Mouse (Mus musculus): ENCODE results near the gene Rhox4e. TPM values are rescaled to one million over a fixed set of nuclear protein-coding genes. Genes with fewer than 3 reads are reported as not detected.
"Not testable (repeated sequence)": the region's sequence is repeated elsewhere in the genome, so short reads cannot be mapped to it uniquely, and the experiment has no call there.

Gene Rhox4e
- 0.23 TPM in 1 of 2 replicates, not detected in the other for polyA plus RNA-seq (2015; fragmentation: Nextera tagmentation; extraction: Ambion mirVana)

- H3K27ac ChIP-seq (replicated peaks); DNase-seq (ENCODE audit: low spot score); H3K4me3 ChIP-seq (ENCODE audit: low read depth, low read length); H3K4me1 ChIP-seq (replicated peaks; ENCODE audit: control insufficient read depth, insufficient read depth); H3K36me3 ChIP-seq (ENCODE audit: control insufficient read depth, insufficient read depth, low read length); H3K9ac ChIP-seq (ENCODE audit: low read length); H3K27me3 ChIP-seq (ENCODE audit: control insufficient read depth, insufficient read depth, low read length); H3K4me2 ChIP-seq (replicated peaks; ENCODE audit: low read depth); ATAC-seq (ENCODE audit: low FRiP score, low TSS enrichment); H3K9me3 ChIP-seq (ENCODE audit: control insufficient read depth, low read length): not testable (repeated sequence)
- 98% methylated on average over 7 of the region's 18 CpGs for WGBS
These were observed at the start of gene Rhox4e for GRCm38 (mm10) chrX:37557112-37557511. Gene Rhox4e (plus strand): TSS chrX:37557412.

GRCm38 (mm10) chrX:37514059-37514458 lies 43.2 kb upstream of the Rhox4e start, which contains the start of gene Rhox4d:
Gene Rhox4d (plus strand): TSS chrX:37514359.
- H3K9me3 ChIP-seq (ENCODE audit: control insufficient read depth, low read length); H3K9ac ChIP-seq (ENCODE audit: low read length); H3K27ac ChIP-seq (replicated peaks); DNase-seq (ENCODE audit: low spot score); H3K4me3 ChIP-seq (ENCODE audit: low read depth, low read length); H3K27me3 ChIP-seq (ENCODE audit: control insufficient read depth, insufficient read depth, low read length); H3K4me1 ChIP-seq (replicated peaks; ENCODE audit: control insufficient read depth, insufficient read depth); H3K36me3 ChIP-seq (ENCODE audit: control insufficient read depth, insufficient read depth, low read length); H3K4me2 ChIP-seq (replicated peaks; ENCODE audit: low read depth); ATAC-seq (ENCODE audit: low FRiP score, low TSS enrichment): not testable (repeated sequence)
- 94% methylated on average over 16 of the region's 18 CpGs for WGBS

- not testable (repeated sequence) for H3K9ac ChIP-seq (ENCODE audit: low read length); H3K36me3 ChIP-seq (ENCODE audit: control insufficient read depth, insufficient read depth, low read length); H3K27me3 ChIP-seq (ENCODE audit: control insufficient read depth, insufficient read depth, low read length); DNase-seq (ENCODE audit: low spot score); H3K9me3 ChIP-seq (ENCODE audit: control insufficient read depth, low read length); H3K4me1 ChIP-seq (replicated peaks; ENCODE audit: control insufficient read depth, insufficient read depth); H3K27ac ChIP-seq (replicated peaks); ATAC-seq (ENCODE audit: low FRiP score, low TSS enrichment); H3K4me3 ChIP-seq (ENCODE audit: low read depth, low read length); H3K4me2 ChIP-seq (replicated peaks; ENCODE audit: low read depth)
- 88% methylated on average over 2 of the region's 8 CpGs for WGBS
These were observed 27.1 kb upstream of the Rhox4e start, which contains the start of gene Rhox2e for GRCm38 (mm10) chrX:37530152-37530551. Gene Rhox2e (plus strand): TSS chrX:37530452.

- H3K9me3 ChIP-seq (ENCODE audit: control insufficient read depth, low read length); H3K4me3 ChIP-seq (ENCODE audit: low read depth, low read length); H3K4me2 ChIP-seq (replicated peaks; ENCODE audit: low read depth); H3K4me1 ChIP-seq (replicated peaks; ENCODE audit: control insufficient read depth, insufficient read depth); H3K27me3 ChIP-seq (ENCODE audit: control insufficient read depth, insufficient read depth, low read length); H3K9ac ChIP-seq (ENCODE audit: low read length); H3K36me3 ChIP-seq (ENCODE audit: control insufficient read depth, insufficient read depth, low read length); ATAC-seq (ENCODE audit: low FRiP score, low TSS enrichment); DNase-seq (ENCODE audit: low spot score); H3K27ac ChIP-seq (replicated peaks): not testable (repeated sequence)
- WGBS, result no CpG with 5 or more reads among the region's 4 CpGs
These were observed 15.5 kb upstream of the Rhox4e start, which contains the start of gene Rhox3e for GRCm38 (mm10) chrX:37541719-37542118. Gene Rhox3e (plus strand): TSS chrX:37542019.

- not testable (repeated sequence) for H3K4me1 ChIP-seq (replicated peaks; ENCODE audit: control insufficient read depth, insufficient read depth); H3K4me3 ChIP-seq (ENCODE audit: low read depth, low read length); H3K9me3 ChIP-seq (ENCODE audit: control insufficient read depth, low read length); H3K9ac ChIP-seq (ENCODE audit: low read length); DNase-seq (ENCODE audit: low spot score); H3K36me3 ChIP-seq (ENCODE audit: control insufficient read depth, insufficient read depth, low read length); H3K27ac ChIP-seq (replicated peaks); H3K4me2 ChIP-seq (replicated peaks; ENCODE audit: low read depth); ATAC-seq (ENCODE audit: low FRiP score, low TSS enrichment); H3K27me3 ChIP-seq (ENCODE audit: control insufficient read depth, insufficient read depth, low read length)
- 95% methylated on average over 6 of the region's 8 CpGs for WGBS
These were observed 13.9 kb downstream of the Rhox4e start, which contains the start of gene Rhox2f for GRCm38 (mm10) chrX:37571105-37571504. Gene Rhox2f (plus strand): TSS chrX:37571405.

- H3K27me3 ChIP-seq (ENCODE audit: control insufficient read depth, insufficient read depth, low read length); DNase-seq (ENCODE audit: low spot score); H3K9me3 ChIP-seq (ENCODE audit: control insufficient read depth, low read length); H3K27ac ChIP-seq (replicated peaks); H3K4me2 ChIP-seq (replicated peaks; ENCODE audit: low read depth); H3K36me3 ChIP-seq (ENCODE audit: control insufficient read depth, insufficient read depth, low read length); ATAC-seq (ENCODE audit: low FRiP score, low TSS enrichment); H3K9ac ChIP-seq (ENCODE audit: low read length); H3K4me3 ChIP-seq (ENCODE audit: low read depth, low read length); H3K4me1 ChIP-seq (replicated peaks; ENCODE audit: control insufficient read depth, insufficient read depth): not testable (repeated sequence)
- WGBS, result 39% methylated on average over 2 of the region's 2 CpGs
These were observed 15.4 kb downstream of the Rhox4e start for GRCm38 (mm10) chrX:37572638-37573037.

- H3K4me1 ChIP-seq (replicated peaks; ENCODE audit: control insufficient read depth, insufficient read depth); H3K9me3 ChIP-seq (ENCODE audit: control insufficient read depth, low read length); DNase-seq (ENCODE audit: low spot score); H3K27me3 ChIP-seq (ENCODE audit: control insufficient read depth, insufficient read depth, low read length); H3K36me3 ChIP-seq (ENCODE audit: control insufficient read depth, insufficient read depth, low read length); H3K27ac ChIP-seq (replicated peaks); ATAC-seq (ENCODE audit: low FRiP score, low TSS enrichment); H3K4me3 ChIP-seq (ENCODE audit: low read depth, low read length); H3K9ac ChIP-seq (ENCODE audit: low read length); H3K4me2 ChIP-seq (replicated peaks; ENCODE audit: low read depth): not testable (repeated sequence)
These were observed 23.5 kb downstream of the Rhox4e start, which contains the start of gene Rhox3f for GRCm38 (mm10) chrX:37580692-37581091. Gene Rhox3f (plus strand): TSS chrX:37580992.

GRCm38 (mm10) chrX:37607604-37608003 lies 50.4 kb downstream of the Rhox4e start, which contains the start of gene Rhox4f:
Gene Rhox4f (minus strand): TSS chrX:37607704.
- 95% methylated on average over 15 of the region's 19 CpGs for WGBS
- not testable (repeated sequence) for H3K4me3 ChIP-seq (ENCODE audit: low read depth, low read length); ATAC-seq (ENCODE audit: low FRiP score, low TSS enrichment); H3K4me2 ChIP-seq (replicated peaks; ENCODE audit: low read depth); H3K27ac ChIP-seq (replicated peaks); H3K27me3 ChIP-seq (ENCODE audit: control insufficient read depth, insufficient read depth, low read length); H3K9me3 ChIP-seq (ENCODE audit: control insufficient read depth, low read length); DNase-seq (ENCODE audit: low spot score); H3K36me3 ChIP-seq (ENCODE audit: control insufficient read depth, insufficient read depth, low read length); H3K4me1 ChIP-seq (replicated peaks; ENCODE audit: control insufficient read depth, insufficient read depth); H3K9ac ChIP-seq (ENCODE audit: low read length)
